Mouse (Mus musculus) layer of hippocampus, adult 9-10 months (tissue): ENCODE measurements around the gene Phactr4.
"Not testable (repeated sequence)": the region's sequence is repeated elsewhere in the genome, so short reads cannot be mapped to it uniquely, and the experiment has no call there.

ENCODE experiments used
- DNase-seq: peaks from one replicate; pipeline ENCODE4 v3.0.0; 2022; ENCODE audit warnings: low spot score

The Phactr4 gene

GRCm38 (mm10) chr4:132421923-132422782 is at the start of gene Phactr4:
Gene Phactr4, minus strand, starts transcription at chr4:132422489.
- peak; percentile 72 for DNase-seq

GRCm38 (mm10) chr4:132469873-132470272 is 47.6 kb upstream of the Phactr4 start:
- no peak for DNase-seq

GRCm38 (mm10) chr4:132464255-132464613 is 41.9 kb upstream of the Phactr4 start:
- no peak for DNase-seq

GRCm38 (mm10) chr4:132463430-132464254 is 41.4 kb upstream of the Phactr4 start, which contains the start of gene Med18:
Gene Med18, minus strand, starts transcription at chr4:132463921.
- DNase-seq, result peak; percentile 78

- DNase-seq, result no peak
These were observed 40.5 kb upstream of the Phactr4 start for GRCm38 (mm10) chr4:132462836-132463235.

- DNase-seq, result no peak
These were observed 37.9 kb upstream of the Phactr4 start for GRCm38 (mm10) chr4:132460225-132460624.

GRCm38 (mm10) chr4:132455561-132455960 is 33.3 kb upstream of the Phactr4 start:
- no peak for DNase-seq

GRCm38 (mm10) chr4:132455146-132455545 is 32.9 kb upstream of the Phactr4 start:
- DNase-seq, result no peak

GRCm38 (mm10) chr4:132454216-132454615 is 31.9 kb upstream of the Phactr4 start:
- no peak for DNase-seq

GRCm38 (mm10) chr4:132449778-132450177 is 27.5 kb upstream of the Phactr4 start:
- no peak for DNase-seq

GRCm38 (mm10) chr4:132446105-132446504 is 23.8 kb upstream of the Phactr4 start:
- no peak for DNase-seq

GRCm38 (mm10) chr4:132444516-132444915 is 22.2 kb upstream of the Phactr4 start:
- DNase-seq, result no peak

- DNase-seq, result no peak
These were observed 15.6 kb upstream of the Phactr4 start for GRCm38 (mm10) chr4:132437857-132438256.

GRCm38 (mm10) chr4:132432717-132433372 is 10.6 kb upstream of the Phactr4 start:
- no peak for DNase-seq

GRCm38 (mm10) chr4:132428022-132428542 is 5.8 kb upstream of the Phactr4 start:
- no peak for DNase-seq

GRCm38 (mm10) chr4:132427493-132427892 is 5.2 kb upstream of the Phactr4 start:
- DNase-seq, result no peak

- no peak for DNase-seq
These were observed 3.7 kb upstream of the Phactr4 start for GRCm38 (mm10) chr4:132426021-132426420.

- no peak for DNase-seq
These were observed 2.5 kb upstream of the Phactr4 start for GRCm38 (mm10) chr4:132424765-132425164.

GRCm38 (mm10) chr4:132421556-132421922 is 750 bp downstream of the Phactr4 start:
- DNase-seq, result no peak

- no peak for DNase-seq
These were observed 1.8 kb downstream of the Phactr4 start for GRCm38 (mm10) chr4:132420471-132420870.

- DNase-seq, result no peak
These were observed 6.3 kb downstream of the Phactr4 start for GRCm38 (mm10) chr4:132415966-132416365.

GRCm38 (mm10) chr4:132413257-132413656 is 9.0 kb downstream of the Phactr4 start:
- not testable (repeated sequence) for DNase-seq
